Mouse (Mus musculus): ENCODE data around the gene Ceacam11.
"Not testable (repeated sequence)": the region's sequence is repeated elsewhere in the genome, so short reads cannot be mapped to it uniquely, and the experiment has no call there.

The Ceacam11 gene

DNA sequence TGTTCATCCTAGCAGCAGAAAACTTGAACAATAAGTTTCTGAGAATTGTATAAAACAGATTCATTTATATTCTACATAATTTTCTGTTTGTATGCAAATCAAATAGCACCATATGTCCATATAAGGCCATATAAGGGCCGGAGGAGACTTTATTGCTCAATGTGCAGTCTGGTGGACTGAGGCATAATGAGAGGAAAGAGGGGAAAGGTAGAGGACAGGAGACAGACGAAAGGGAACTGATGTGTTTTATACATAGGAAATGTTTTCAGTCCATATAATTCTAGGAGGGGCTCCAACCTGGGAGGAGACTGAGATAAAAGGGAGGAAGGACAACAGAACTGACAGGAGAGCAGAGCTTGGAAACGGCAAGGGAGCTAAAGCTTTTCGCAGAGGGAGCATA lies at the start of gene Ceacam11:
Gene Ceacam11 (plus strand): TSS at position 301 of the 400 bp plus-strand sequence.
- no peak for DNase-seq (ENCODE audit: low read depth, low spot score)

DNA sequence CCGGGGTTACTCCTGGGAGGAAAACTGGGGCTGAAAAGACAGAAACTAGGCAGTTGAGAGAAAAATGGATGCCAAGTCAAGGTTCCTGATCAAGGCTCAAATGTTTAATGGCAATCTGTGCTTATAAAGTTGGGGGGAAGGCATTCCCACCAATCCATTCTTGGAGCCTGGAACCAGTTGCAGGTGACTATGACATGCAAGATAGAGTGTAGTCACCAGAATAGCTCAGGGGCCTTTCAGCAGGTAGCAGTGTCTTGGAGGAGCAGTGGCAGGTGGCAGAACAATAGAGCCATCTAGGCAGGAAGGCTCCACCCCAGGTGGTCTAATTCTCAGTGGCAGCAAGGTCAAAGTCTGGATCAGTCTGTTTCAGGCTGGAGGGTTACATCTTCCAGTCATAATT lies 29.2 kb downstream of the Ceacam11 start:
- not testable (repeated sequence) for DNase-seq (ENCODE audit: low read depth, low spot score)

DNA sequence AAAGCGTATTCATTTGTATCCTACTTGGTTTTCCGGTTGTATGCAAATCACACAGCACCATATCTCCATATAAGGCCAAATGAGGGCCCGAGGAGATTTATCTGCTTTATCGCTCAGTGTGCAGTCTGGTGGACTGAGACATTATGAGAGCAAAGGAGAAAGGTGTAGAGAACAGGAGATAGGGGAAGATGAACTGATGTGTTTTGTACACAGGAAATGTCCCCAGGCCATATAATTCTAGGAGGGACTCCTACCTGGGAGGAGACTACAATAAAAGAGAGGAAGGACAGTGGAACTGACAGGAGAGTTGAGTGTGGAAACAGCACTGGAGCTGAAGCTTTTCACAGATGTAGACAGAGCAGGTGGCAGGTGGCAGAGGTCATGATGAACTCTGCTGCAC lies 37.7 kb downstream of the Ceacam11 start, which contains the start of gene Ceacam13:
Gene Ceacam13 (plus strand): TSS at position 301 of the 400 bp plus-strand sequence.
- DNase-seq (ENCODE audit: low read depth, low spot score): no peak
